Mouse (Mus musculus) liver, adult (tissue): ENCODE data around the gene Phgr1.
A peak's percentile ranks its signal among the peaks of the same experiment; 100 is the strongest.

Experiments
- GATA4 ChIP-seq: IDR thresholded peaks from 2 replicates; pipeline ENCODE4 v1.6.1; 2014; ENCODE audit warnings: mild to moderate bottlenecking, low read length; ENCODE audit not compliant: insufficient replicate concordance

Gene Phgr1

DNA sequence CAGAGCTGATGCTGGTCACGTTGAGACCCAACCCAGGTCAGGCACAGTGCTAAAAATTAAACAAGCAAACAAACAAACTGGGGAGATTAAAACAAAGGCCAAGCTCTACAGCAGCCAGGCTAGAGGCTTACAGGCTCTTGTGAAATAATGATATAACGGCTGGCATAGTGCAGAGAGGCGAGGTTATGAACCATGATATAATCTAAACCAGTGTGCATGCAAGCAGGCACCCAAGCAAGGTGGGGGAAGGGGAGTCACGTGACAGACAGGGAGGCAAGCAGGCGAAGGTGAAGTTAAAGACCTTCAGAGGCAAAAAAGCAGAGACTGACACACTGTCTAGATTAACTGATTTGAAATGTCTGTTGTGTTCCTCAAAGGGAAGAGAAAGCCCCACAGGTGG, 10.5 kb downstream of the Phgr1 start:
- no peak for TF ChIP-seq GATA4

DNA sequence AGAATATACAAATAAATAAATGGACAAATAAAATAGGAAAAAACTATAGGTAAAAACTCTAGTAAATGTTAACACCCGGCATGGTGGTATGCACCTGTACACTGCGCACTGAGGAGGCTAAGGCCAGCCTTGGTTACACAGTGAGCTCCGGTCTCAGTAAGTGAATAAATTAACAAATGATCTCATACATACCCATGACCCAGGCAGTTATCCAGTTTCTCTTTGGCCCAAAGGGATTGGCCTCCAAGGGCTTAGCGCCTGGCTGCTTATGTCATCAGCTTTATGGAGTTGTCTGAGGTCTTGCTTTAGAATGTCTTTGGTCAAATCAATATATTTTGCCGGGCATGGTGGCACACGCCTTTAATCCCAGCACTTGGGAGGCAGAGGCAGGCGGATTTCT, 11.1 kb downstream of the Phgr1 start:
- TF ChIP-seq GATA4: no peak

DNA sequence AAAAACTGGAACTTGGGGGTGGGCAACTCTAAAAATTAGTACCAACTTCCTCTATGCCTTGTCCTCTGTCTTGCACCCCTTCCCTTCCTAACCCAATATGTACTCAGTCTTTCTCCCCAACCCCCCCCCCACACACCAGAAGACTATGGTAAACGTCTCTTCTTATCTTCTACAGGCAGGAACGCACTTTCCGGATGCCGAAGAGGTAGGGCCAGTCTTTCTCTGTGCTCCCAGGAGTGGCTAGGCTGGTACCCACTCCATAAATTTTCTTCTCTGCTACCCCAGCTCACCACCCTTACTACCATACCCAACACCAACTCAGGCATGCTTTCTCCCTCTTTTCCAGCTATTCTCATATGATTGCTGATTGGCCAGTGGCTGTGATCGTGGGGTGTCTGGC, 14.0 kb downstream of the Phgr1 start:
- no peak for TF ChIP-seq GATA4

DNA sequence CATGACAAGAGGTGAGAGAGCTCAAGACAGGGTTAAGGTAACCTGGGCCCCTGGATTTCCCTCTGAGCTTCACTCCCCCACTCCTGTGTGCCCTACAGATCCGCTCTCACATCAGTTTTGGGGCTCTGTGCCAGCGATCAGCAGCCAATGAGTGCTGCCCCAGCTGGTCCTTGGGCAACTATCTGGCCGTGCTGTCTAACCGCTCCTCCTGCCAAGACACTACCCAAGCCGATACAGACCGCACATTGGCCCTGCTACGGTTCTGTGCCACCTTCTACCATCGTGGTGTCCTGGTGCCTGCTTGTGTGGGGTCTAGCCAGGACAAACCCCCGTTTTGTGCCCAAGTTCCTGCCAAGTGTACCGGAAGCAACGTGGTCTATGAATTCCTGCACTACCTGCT, 16.9 kb downstream of the Phgr1 start:
- no peak for TF ChIP-seq GATA4

DNA sequence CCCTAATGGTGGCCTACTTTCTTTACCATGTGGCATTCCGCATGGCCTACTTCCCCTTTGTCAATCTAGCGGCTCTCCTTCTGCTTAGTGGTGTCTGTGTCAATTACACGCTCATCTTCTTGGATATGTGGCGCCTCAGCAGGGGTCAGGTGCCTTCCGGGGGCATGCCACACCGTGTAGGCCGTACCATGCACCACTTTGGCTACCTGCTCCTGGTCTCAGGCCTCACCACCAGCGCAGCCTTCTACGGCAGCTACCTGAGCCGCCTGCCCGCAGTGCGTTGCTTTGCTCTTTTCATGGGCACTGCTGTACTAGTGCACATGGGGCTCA, 17.6 kb downstream of the Phgr1 start:
- TF ChIP-seq GATA4: no peak

DNA sequence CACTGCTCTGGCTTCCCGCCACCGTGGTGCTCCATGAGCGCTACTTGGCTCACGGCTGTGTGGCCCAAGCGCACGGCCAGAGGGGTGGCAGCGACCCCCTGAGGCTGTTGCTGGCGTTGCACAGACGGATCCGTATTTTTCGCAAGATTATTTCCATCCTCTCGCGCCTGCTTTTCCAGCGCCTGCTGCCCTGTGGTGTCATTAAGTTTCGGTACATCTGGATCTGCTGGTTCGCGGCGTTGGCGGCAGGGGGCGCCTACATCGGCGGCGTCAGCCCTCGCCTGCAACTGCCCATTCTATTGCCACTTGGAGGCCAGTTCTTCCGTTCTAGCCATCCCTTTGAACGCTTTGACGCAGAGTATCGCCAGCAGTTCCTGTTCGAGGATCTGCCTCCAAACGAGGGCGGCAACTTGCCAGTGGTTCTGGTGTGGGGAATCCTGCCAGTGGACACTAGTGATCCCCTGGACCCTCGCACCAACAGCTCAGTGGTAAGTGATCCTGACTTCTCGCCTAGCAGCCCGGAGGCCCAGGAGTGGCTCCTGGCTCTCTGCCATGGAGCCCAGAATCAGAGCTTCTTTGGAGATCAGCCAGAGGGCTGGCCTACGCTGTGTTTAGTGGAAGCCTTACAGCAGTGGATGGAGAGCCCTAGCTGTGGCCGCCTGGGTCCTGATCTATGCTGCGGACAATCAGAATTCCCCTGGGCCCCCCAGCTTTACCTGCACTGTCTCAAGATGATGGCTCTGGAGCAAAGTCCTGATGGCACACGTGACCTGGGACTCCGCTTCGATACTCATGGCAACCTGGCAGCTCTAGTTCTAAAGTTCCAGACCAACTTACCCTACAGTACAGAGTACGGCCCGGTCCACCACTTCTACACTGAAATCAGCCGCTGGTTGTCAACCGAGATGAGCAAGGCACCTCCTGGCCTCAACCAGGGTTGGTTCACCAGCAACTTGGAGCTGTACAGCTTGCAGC, 18.3 kb downstream of the Phgr1 start:
- no peak; the same call in 1 of the 2 replicates for TF ChIP-seq GATA4

DNA sequence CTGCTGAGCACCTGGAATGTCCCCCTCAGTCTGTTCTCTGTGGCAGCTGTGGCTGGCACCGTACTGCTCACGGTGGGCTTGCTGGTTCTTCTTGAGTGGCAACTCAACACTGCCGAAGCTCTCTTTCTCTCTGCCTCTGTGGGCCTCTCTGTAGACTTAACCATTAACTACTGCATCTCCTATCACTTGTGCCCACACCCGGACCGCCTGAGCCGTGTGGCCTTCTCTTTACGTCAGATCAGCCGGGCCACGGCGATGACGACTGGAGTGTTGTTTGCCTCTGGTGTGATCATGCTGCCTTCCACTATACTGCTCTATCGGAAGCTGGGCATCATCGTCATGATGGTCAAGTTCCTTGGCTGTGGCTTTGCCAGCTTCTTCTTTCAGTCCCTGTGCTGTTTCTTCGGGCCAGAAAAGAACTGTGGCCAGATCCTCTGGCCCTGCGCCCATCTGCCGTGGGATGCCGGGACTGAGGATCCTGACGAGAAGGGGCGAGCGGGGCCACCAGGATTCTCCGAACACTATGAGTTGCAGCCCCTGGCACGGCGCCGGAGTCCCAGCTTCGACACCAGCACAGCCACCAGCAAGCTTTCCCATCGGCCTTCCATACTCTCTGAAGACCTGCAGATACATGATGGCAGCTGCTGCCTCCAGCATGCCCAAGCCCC, 19.2 kb downstream of the Phgr1 start:
- TF ChIP-seq GATA4: no peak

DNA sequence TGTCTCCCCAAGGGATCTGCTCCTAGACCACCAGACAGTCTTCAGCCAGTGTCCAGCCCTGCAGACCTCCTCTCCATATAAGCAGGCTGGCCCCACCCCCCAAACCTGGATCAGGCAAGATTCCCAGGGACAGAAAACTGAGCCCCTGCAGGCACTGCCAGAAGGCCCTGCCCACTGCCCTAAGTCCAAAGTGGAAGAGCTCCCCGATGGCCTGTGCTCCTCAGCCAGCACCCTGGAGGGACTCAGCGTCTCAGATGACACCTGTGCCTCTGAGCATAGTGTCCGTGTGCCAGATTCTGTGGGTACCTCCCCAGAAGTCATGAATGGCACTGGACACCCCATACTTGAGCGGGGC, 19.7 kb downstream of the Phgr1 start:
- TF ChIP-seq GATA4: no peak

DNA sequence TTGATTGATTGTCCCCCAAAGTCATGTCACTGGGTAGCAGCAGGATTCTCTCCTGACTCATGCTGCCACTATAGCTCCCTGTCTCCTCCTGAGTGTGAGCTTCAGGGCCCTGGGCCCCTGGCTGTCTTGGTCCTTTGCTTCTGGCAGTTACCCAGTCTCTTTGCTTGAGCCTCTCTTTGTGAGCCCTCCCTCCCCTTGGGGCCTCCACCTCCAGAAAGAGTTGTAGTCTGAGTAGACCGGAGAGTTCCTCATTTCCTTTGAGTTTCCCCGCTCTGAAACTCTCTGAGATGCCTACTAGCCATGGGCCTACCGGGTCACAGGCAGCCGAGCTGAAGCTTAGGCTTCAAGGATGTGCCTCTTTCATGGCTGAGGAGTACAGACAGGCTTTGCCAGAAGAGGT, 21.1 kb downstream of the Phgr1 start:
- TF ChIP-seq GATA4: no peak

DNA sequence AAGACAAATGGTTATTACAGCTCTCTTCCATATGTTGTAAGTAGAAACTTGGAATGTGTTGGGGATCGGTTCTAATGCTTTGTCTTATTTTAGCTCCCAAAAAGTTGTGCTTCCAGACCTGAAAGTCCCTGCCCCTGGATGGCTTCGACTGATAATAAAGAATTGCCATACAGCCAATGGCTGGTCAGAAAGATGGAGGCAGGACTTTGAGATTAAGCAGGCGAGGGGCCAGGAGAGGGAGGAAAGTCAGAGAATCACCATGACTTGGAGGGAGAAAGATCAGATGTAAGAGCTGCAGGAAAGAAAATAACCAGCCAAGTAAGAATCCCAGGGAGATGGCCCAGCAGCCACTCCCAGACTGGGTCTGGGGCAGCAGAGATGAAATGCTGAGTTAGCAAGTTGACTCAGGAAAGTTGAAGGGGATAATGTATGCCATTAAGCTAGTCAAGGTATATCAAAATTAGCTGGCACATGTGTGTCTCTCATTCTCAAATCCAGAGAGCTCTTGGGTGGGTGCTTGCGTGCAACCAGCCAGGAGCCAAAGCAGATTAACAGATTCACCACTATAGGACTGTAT, 30.1 kb downstream of the Phgr1 start:
- TF ChIP-seq GATA4: no peak

DNA sequence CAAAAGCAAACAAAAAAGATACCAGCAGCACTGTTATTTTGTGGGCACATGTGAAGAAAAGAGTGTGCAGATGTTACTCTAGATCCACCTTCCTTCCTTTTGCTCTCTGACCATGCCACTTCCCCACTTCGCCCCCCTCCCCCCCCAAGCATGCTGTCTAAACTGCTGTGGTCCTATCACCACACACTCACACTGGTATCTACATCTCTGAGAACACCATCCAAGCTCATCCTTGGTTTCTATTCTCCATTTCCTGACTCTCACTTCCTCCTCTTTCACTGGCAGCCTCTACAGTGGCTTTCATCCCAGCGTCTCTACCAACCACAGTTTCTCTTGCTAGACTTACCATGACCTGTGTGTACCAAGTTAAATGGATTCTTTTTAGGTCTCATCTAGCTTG, 31.9 kb downstream of the Phgr1 start:
- no peak for TF ChIP-seq GATA4

DNA sequence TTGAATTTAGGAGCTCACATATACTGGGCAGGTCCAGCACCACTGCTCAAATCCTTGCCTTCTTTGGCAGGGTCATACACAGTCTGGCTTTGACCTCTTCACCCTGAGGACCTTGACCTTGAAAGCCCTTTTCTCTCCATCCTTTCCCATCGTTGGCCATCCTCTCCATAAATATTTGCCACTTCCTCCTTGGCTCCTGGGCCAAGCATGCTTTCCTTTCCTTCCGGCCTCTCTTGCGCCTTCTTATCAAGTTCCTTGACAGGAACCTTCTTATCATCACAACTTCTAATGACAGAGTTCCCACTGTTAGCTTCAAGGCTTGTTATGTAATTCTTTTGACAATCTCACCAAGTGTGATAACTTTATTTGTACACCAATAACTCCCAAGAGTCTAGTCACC, 32.6 kb downstream of the Phgr1 start:
- TF ChIP-seq GATA4: peak; percentile 89; the same call in 1 of the 2 replicates

DNA sequence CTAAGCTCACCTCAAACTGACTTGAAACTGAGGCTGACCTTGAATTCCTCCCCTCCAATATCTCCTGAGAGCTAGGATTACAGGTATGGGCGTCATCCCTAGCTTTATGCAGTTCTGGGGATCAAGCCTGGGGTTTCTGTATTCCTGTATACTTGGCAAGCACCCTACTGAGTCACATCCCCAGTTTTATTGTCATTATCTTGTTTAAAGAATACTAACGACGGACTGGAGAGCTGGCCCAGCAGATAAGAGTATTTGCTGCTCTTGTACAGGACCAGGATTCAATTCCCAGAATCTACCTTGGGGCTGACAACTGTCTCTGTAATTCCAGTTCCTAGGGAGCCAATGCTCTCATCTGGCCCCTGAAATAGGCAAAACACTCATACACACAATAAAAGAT, 33.2 kb downstream of the Phgr1 start:
- no peak for TF ChIP-seq GATA4

DNA sequence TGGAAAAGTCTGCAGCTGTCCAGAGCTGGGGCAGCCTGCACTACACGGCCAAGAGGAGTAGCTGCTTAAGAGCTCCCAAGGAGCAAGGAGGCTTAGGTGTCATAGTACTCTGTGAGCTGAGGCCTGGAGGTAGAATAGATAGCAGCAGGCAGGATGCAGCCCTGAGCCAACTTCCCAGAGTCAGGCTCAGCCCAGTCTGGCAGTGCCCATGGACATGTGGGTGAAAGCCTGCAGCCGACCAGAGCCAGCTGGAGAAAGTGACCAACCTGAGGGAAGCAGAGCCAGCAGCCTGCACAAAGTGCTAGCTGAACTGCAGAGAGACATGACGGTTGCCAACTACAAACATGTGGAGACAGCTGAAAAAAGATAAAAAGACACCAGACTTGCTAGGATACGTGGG, 34.3 kb downstream of the Phgr1 start:
- no peak for TF ChIP-seq GATA4

DNA sequence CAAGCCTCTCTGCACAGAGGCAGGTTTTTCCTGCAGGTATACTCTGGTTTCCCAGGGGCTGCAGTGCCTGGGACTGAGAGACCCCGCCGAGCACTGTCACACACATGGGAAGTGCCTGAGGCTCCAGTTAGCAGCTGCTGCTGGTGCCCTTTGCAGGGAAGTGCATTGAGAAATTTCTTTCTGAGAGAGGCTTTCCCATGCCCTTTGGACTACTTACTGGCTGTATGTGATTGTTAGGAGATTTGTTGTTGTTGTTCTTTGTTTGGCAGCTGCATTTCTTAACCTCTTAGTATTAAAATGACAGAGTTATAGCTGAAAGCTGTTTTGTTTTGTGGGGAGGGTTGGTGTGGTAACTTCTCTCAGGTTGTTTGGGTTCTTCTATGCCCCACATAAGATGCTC, 38.3 kb downstream of the Phgr1 start:
- no peak for TF ChIP-seq GATA4

DNA sequence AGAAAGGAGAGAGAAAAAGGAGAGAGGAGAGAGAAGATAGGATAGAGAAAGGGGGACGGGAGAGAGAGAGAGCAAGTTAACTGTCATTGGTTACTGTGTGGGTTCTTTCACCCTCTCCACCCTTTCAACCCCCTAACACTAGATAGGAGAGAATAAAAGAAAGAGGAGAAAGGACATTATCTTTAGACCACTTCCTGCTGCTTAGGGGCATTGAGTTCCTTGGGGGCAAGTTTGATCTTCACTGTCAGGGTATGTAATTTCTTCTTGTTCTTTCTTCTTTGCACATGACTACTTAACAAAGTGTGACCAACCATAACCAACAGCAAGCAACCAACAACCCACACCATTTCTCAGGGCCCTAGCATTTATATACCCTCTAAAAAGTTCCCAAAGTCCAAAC, 40.2 kb downstream of the Phgr1 start:
- no peak for TF ChIP-seq GATA4
